8 mouse cellular contexts compared by ENCODE assay signal in genomic region chr4:102087566-102088234, GRCm38 (mm10). TPM values are rescaled to one million over a fixed set of nuclear protein-coding genes. Genes with fewer than 3 reads are reported as not detected.
A peak's percentile ranks its signal among the peaks of the same experiment; 100 is the strongest.
DNase-seq lines count a peak whose midpoint lies in the region; ATAC-seq lines count a peak whose summit lies in the region.

No protein-coding gene starts in this region.

- peak overlapping the region; percentile 65 for H3K9ac ChIP-seq in intestine, embryonic 16.5 days (ENCODE audit: low read depth, low read length)
- H3K9ac ChIP-seq in liver, embryonic 11.5 days (ENCODE audit: low read depth, low read length), result no peak overlapping the region

- DNase-seq in gastrocnemius, postnatal 4 days (ENCODE audit: low spot score in 2 of 2), result peak; percentile 16 to 20
- DNase-seq in gastrocnemius, postnatal 36 days, result no peak
- DNase-seq in brain, adult 2 months (ENCODE audit: low read depth, low spot score), result peak; percentile 81
- DNase-seq in forebrain, embryonic 10.5 days (ENCODE audit: extremely low spot score, low spot score), result peak; percentile 44
- DNase-seq in liver, embryonic 11.5 days (ENCODE audit: low spot score), result peak; percentile 43
- peak; percentile 76 for DNase-seq in retina, postnatal 1 day
- DNase-seq in spleen, postnatal 36 days (ENCODE audit: low spot score in 2 of 2), result no peak

- intact Hi-C loops in gastrocnemius, postnatal 36 days (cut with DNase I), result no loop called here

- H3K4me2 ChIP-seq in intestine, embryonic 16.5 days (ENCODE audit: low read depth, low read length), result peak overlapping the region; percentile 96
- H3K4me2 ChIP-seq in liver, embryonic 11.5 days, result peak overlapping the region; percentile 78

- H3K4me1 ChIP-seq in forebrain, embryonic 10.5 days, result peaks cover 17% of the 10 kb centered on the region
- H3K4me1 ChIP-seq in intestine, embryonic 16.5 days (ENCODE audit: control insufficient read depth, insufficient read depth, low read length), result peaks cover 12% of the 10 kb centered on the region
- H3K4me1 ChIP-seq in liver, embryonic 11.5 days (replicated peaks; ENCODE audit: control insufficient read depth, insufficient read depth, low read length), result no peaks in the 10 kb centered on the region

- H3K27me3 ChIP-seq in forebrain, embryonic 10.5 days (ENCODE audit: poor library complexity, severe bottlenecking), result peaks cover 60% of the 10 kb centered on the region
- peaks cover 20% of the 10 kb centered on the region for H3K27me3 ChIP-seq in intestine, embryonic 16.5 days (replicated peaks; ENCODE audit: control insufficient read depth, insufficient read depth, low read length)
- peaks cover 30% of the 10 kb centered on the region for H3K27me3 ChIP-seq in liver, embryonic 11.5 days (replicated peaks; ENCODE audit: control insufficient read depth, insufficient read depth, low read length)

- under 1% methylated on average over 64 of the region's 64 CpGs for WGBS in forebrain, embryonic 10.5 days
- under 1% methylated on average over 62 of the region's 64 CpGs for WGBS in intestine, embryonic 16.5 days
- WGBS in liver, embryonic 11.5 days, result 1% methylated on average over 63 of the region's 64 CpGs

- peak; percentile 53 for ATAC-seq in intestine, embryonic 16.5 days
- ATAC-seq in liver, embryonic 11.5 days (replicated peaks; ENCODE audit: low FRiP score), result peak; percentile 43; the same call in 1 of the 2 replicates

- peak overlapping the region; percentile 62 for H3K27ac ChIP-seq in forebrain, embryonic 10.5 days
- H3K27ac ChIP-seq in intestine, embryonic 16.5 days (ENCODE audit: low read length), result no peak overlapping the region
- H3K27ac ChIP-seq in liver, embryonic 11.5 days (ENCODE audit: low read depth, low read length), result no peak overlapping the region

- no peaks in the 10 kb centered on the region for H3K9me3 ChIP-seq in forebrain, embryonic 10.5 days
- no peaks in the 10 kb centered on the region for H3K9me3 ChIP-seq in intestine, embryonic 16.5 days (ENCODE audit: control insufficient read depth, low read length)
- no peaks in the 10 kb centered on the region for H3K9me3 ChIP-seq in liver, embryonic 11.5 days (ENCODE audit: control insufficient read depth, low read length)

- no peaks in the 10 kb centered on the region for H3K36me3 ChIP-seq in forebrain, embryonic 10.5 days (replicated peaks)
- no peaks in the 10 kb centered on the region for H3K36me3 ChIP-seq in intestine, embryonic 16.5 days (ENCODE audit: control insufficient read depth, insufficient read depth, low read length)
- H3K36me3 ChIP-seq in liver, embryonic 11.5 days (ENCODE audit: control insufficient read depth, insufficient read depth, low read length), result no peaks in the 10 kb centered on the region

- peak overlapping the region; percentile 74 for H3K4me3 ChIP-seq in forebrain, embryonic 10.5 days
- peak overlapping the region; percentile 58 for H3K4me3 ChIP-seq in intestine, embryonic 16.5 days (ENCODE audit: low read length)
- peak overlapping the region; percentile 51 for H3K4me3 ChIP-seq in liver, embryonic 11.5 days (ENCODE audit: low read depth, low read length)

RNA-seq across cellular contexts. Expression of gene Pde4b, which starts 0.4 kb away (rescaled TPM):
- 10 to 100 TPM; 40.0 to 51.2 TPM for total RNA-seq in gastrocnemius, postnatal 4 days (2021)
- 10 to 100 TPM; 41.3 to 44.3 TPM for total RNA-seq in gastrocnemius, postnatal 36 days (2021)
- polyA plus RNA-seq in forebrain, embryonic 10.5 days (2016; fragmentation: Nextera tagmentation; extraction: Ambion mirVana), result 5.5 and 6.3 TPM in 2 replicates
- 11.0 and 12.1 TPM in 2 replicates for polyA plus RNA-seq in intestine, embryonic 16.5 days (2015; fragmentation: Nextera tagmentation; extraction: Ambion mirVana)
- polyA plus RNA-seq in liver, embryonic 11.5 days (2014; fragmentation: Nextera tagmentation; extraction: Ambion mirVana), result 9.2 and 11.5 TPM in 2 replicates

Comparison
In these comparisons a context has a peak if more than half of its experiments do, and no peak if none do; other contexts are left out.
1. DNase-seq: peak in gastrocnemius, postnatal 4 days (2 of 2), brain, adult 2 months (single experiment), forebrain, embryonic 10.5 days (single experiment), liver, embryonic 11.5 days (single experiment) and retina, postnatal 1 day (single experiment); none in gastrocnemius, postnatal 36 days (0 of 2) and spleen, postnatal 36 days (0 of 2).
2. Peak in every context shown above with its lines, with median percentiles within 50 percentile points of each other: H3K4me3 ChIP-seq.